Mouse (Mus musculus): ENCODE measurements around the gene Klc2.

GRCm38 (mm10) chr19:5098363-5099143, 19.8 kb downstream of the Klc2 start, which contains the start of gene Cnih2:
- TF ChIP-seq CTCF (IDR thresholded peaks at IDR 0.05) (no peak), POLR2A (IDR thresholded peaks at IDR 0.05; ENCODE audit: insufficient read depth, low read depth, low read length) (peak; percentile 32; the same call in 1 of the 2 replicates), EP300 (IDR thresholded peaks at IDR 0.05; ENCODE audit: insufficient read depth, low read depth, low read length) (no peak)
